Mouse (Mus musculus): Measurements from ENCODE around the gene Myo18b. TPM values are rescaled to one million over a fixed set of nuclear protein-coding genes. Genes with fewer than 3 reads are reported as not detected.

Gene Myo18b
- polyA plus RNA-seq, 1 experiment from 2014 or later = 1.9 TPM

- Histone ChIP-seq H3K4me3 (no peak overlapping the region), H3K27me3 (peaks cover 17% of the 10 kb centered on the region), H3K9ac (no peak overlapping the region), H3K4me2 (replicated peaks) (no peak overlapping the region), H3K36me3 (no peaks in the 10 kb centered on the region), H3K9me3 (no peaks in the 10 kb centered on the region), H3K27ac (no peak overlapping the region), H3K4me1 (no peaks in the 10 kb centered on the region)
- 87% methylated on average over 5 of the region's 5 CpGs for WGBS
- no peak for ATAC-seq (ENCODE audit: low FRiP score, low read depth)
Measured at GRCm38 (mm10) chr5:112842696-112843095, 53.5 kb downstream of the Myo18b start.

- H3K9me3 ChIP-seq = no peaks in the 10 kb centered on the region
- no peak overlapping the region for H3K9ac ChIP-seq
- H3K4me1 ChIP-seq = no peaks in the 10 kb centered on the region
- no peak for ATAC-seq (ENCODE audit: low FRiP score, low read depth)
- no peak overlapping the region for H3K4me3 ChIP-seq
- no peaks in the 10 kb centered on the region for H3K36me3 ChIP-seq
- H3K27ac ChIP-seq = no peak overlapping the region
- WGBS = 71% methylated on average over 6 of the region's 6 CpGs
- H3K27me3 ChIP-seq = peaks cover 12% of the 10 kb centered on the region
- no peak overlapping the region for H3K4me2 ChIP-seq (replicated peaks)
Measured at GRCm38 (mm10) chr5:112841850-112842249, 54.3 kb downstream of the Myo18b start.

GRCm38 (mm10) chr5:112834896-112835295 lies 61.3 kb downstream of the Myo18b start:
- Histone ChIP-seq H3K27ac (no peak overlapping the region), H3K4me3 (no peak overlapping the region), H3K4me2 (replicated peaks) (no peak overlapping the region), H3K9ac (no peak overlapping the region), H3K36me3 (no peaks in the 10 kb centered on the region), H3K27me3 (peaks cover 14% of the 10 kb centered on the region), H3K4me1 (peaks cover 10% of the 10 kb centered on the region; the same call in 1 of the 2 replicates), H3K9me3 (no peaks in the 10 kb centered on the region)
- ATAC-seq (ENCODE audit: low FRiP score, low read depth) = no peak

- Histone ChIP-seq H3K27ac (no peak overlapping the region; the same call in 1 of the 2 replicates), H3K36me3 (no peaks in the 10 kb centered on the region), H3K4me1 (peaks cover 10% of the 10 kb centered on the region; the same call in 1 of the 2 replicates), H3K4me2 (replicated peaks) (no peak overlapping the region), H3K9ac (no peak overlapping the region), H3K4me3 (no peak overlapping the region), H3K27me3 (peaks cover 14% of the 10 kb centered on the region), H3K9me3 (no peaks in the 10 kb centered on the region)
- 49% methylated on average over 11 of the region's 11 CpGs for WGBS
- ATAC-seq (ENCODE audit: low FRiP score, low read depth) = peak; percentile 40; the same call in 1 of the 2 replicates
Measured at GRCm38 (mm10) chr5:112833866-112834265, 62.3 kb downstream of the Myo18b start.

- Histone ChIP-seq H3K4me1 (no peaks in the 10 kb centered on the region), H3K4me2 (replicated peaks) (no peak overlapping the region), H3K9me3 (no peaks in the 10 kb centered on the region), H3K36me3 (no peaks in the 10 kb centered on the region), H3K27me3 (peaks cover 1% of the 10 kb centered on the region; the same call in 1 of the 2 replicates), H3K4me3 (no peak overlapping the region), H3K27ac (no peak overlapping the region), H3K9ac (no peak overlapping the region)
- WGBS = 77% methylated on average over 12 of the region's 12 CpGs
- ATAC-seq (ENCODE audit: low FRiP score, low read depth) = no peak
Measured at GRCm38 (mm10) chr5:112825091-112825794, 70.9 kb downstream of the Myo18b start.

- H3K4me1 ChIP-seq = no peaks in the 10 kb centered on the region
- no peak overlapping the region for H3K27ac ChIP-seq
- 37% methylated on average over 13 of the region's 13 CpGs for WGBS
- no peak for ATAC-seq (ENCODE audit: low FRiP score, low read depth)
- H3K36me3 ChIP-seq = no peaks in the 10 kb centered on the region
- H3K9ac ChIP-seq = no peak overlapping the region
- H3K4me3 ChIP-seq = no peak overlapping the region
- H3K4me2 ChIP-seq (replicated peaks) = no peak overlapping the region
- H3K9me3 ChIP-seq = no peaks in the 10 kb centered on the region
- no peaks in the 10 kb centered on the region for H3K27me3 ChIP-seq
Measured at GRCm38 (mm10) chr5:112824376-112824775, 71.8 kb downstream of the Myo18b start.

GRCm38 (mm10) chr5:112822426-112822825 lies 73.7 kb downstream of the Myo18b start:
- no peak overlapping the region for H3K4me2 ChIP-seq (replicated peaks)
- H3K36me3 ChIP-seq = no peaks in the 10 kb centered on the region
- no peak overlapping the region for H3K27ac ChIP-seq
- ATAC-seq (ENCODE audit: low FRiP score, low read depth) = no peak
- no peaks in the 10 kb centered on the region for H3K4me1 ChIP-seq
- no peaks in the 10 kb centered on the region for H3K27me3 ChIP-seq
- H3K9me3 ChIP-seq = no peaks in the 10 kb centered on the region
- WGBS = 69% methylated on average over 3 of the region's 3 CpGs
- H3K9ac ChIP-seq = no peak overlapping the region
- H3K4me3 ChIP-seq = no peak overlapping the region

- H3K4me3 ChIP-seq = no peak overlapping the region
- H3K9ac ChIP-seq = no peak overlapping the region
- no peaks in the 10 kb centered on the region for H3K27me3 ChIP-seq
- no peaks in the 10 kb centered on the region for H3K9me3 ChIP-seq
- H3K4me2 ChIP-seq (replicated peaks) = no peak overlapping the region
- no peaks in the 10 kb centered on the region for H3K4me1 ChIP-seq
- no peak for ATAC-seq (ENCODE audit: low FRiP score, low read depth)
- no peak overlapping the region for H3K27ac ChIP-seq
- WGBS = 83% methylated on average over 7 of the region's 7 CpGs
- no peaks in the 10 kb centered on the region for H3K36me3 ChIP-seq
Measured at GRCm38 (mm10) chr5:112815051-112815450, 81.1 kb downstream of the Myo18b start.

- Histone ChIP-seq H3K9ac (no peak overlapping the region), H3K27ac (no peak overlapping the region), H3K4me2 (replicated peaks) (no peak overlapping the region), H3K4me1 (no peaks in the 10 kb centered on the region), H3K4me3 (no peak overlapping the region), H3K27me3 (no peaks in the 10 kb centered on the region), H3K36me3 (no peaks in the 10 kb centered on the region), H3K9me3 (no peaks in the 10 kb centered on the region)
- WGBS = 84% methylated on average over 4 of the region's 4 CpGs
- no peak for ATAC-seq (ENCODE audit: low FRiP score, low read depth)
Measured at GRCm38 (mm10) chr5:112807629-112808028, 88.5 kb downstream of the Myo18b start.

- WGBS = 71% methylated on average over 7 of the region's 7 CpGs
Measured at GRCm38 (mm10) chr5:112796086-112796485, 100.1 kb downstream of the Myo18b start.

GRCm38 (mm10) chr5:112791792-112792780 lies 104.1 kb downstream of the Myo18b start:
- H3K9me3 ChIP-seq = no peaks in the 10 kb centered on the region
- ATAC-seq (ENCODE audit: low FRiP score, low read depth) = no peak
- H3K9ac ChIP-seq = no peak overlapping the region
- H3K36me3 ChIP-seq = no peaks in the 10 kb centered on the region
- no peaks in the 10 kb centered on the region for H3K4me1 ChIP-seq
- 76% methylated on average over 15 of the region's 15 CpGs for WGBS
- no peak overlapping the region for H3K27ac ChIP-seq
- H3K4me3 ChIP-seq = no peak overlapping the region
- H3K4me2 ChIP-seq (replicated peaks) = no peak overlapping the region
- no peaks in the 10 kb centered on the region for H3K27me3 ChIP-seq

More at GRCm38 (mm10) chr5:112796086-112796485, 100.1 kb downstream of the Myo18b start:
- H3K9ac ChIP-seq = no peak overlapping the region
- H3K4me3 ChIP-seq = no peak overlapping the region
- ATAC-seq (ENCODE audit: low FRiP score, low read depth) = no peak
- H3K4me1 ChIP-seq = no peaks in the 10 kb centered on the region
- no peak overlapping the region for H3K4me2 ChIP-seq (replicated peaks)
- no peak overlapping the region for H3K27ac ChIP-seq
- no peaks in the 10 kb centered on the region for H3K36me3 ChIP-seq
- H3K27me3 ChIP-seq = no peaks in the 10 kb centered on the region
- H3K9me3 ChIP-seq = no peaks in the 10 kb centered on the region

GRCm38 (mm10) chr5:112790376-112791111 lies 105.6 kb downstream of the Myo18b start:
- no peak for ATAC-seq (ENCODE audit: low FRiP score, low read depth)
- H3K9me3 ChIP-seq = no peaks in the 10 kb centered on the region
- H3K36me3 ChIP-seq = no peaks in the 10 kb centered on the region
- H3K4me2 ChIP-seq (replicated peaks) = no peak overlapping the region
- no peaks in the 10 kb centered on the region for H3K4me1 ChIP-seq
- no peak overlapping the region for H3K4me3 ChIP-seq
- 78% methylated on average over 4 of the region's 4 CpGs for WGBS
- no peak overlapping the region for H3K9ac ChIP-seq
- H3K27ac ChIP-seq = no peak overlapping the region
- no peaks in the 10 kb centered on the region for H3K27me3 ChIP-seq
